Mouse (Mus musculus) 3T3-L1 (cell line): Measurements from ENCODE around the gene Gch1.

Experiments
- DNase-seq: peaks from one replicate; pipeline ENCODE4 v3.0.0-alpha.2; 2015; ENCODE audit warnings: low read depth, low spot score

The Gch1 gene

GRCm38 (mm10) chr14:47206601-47207000 lies 17.4 kb upstream of the Gch1 start:
- DNase-seq = no peak

GRCm38 (mm10) chr14:47205270-47205972 lies 16.2 kb upstream of the Gch1 start:
- no peak for DNase-seq

GRCm38 (mm10) chr14:47197340-47197739 lies 8.1 kb upstream of the Gch1 start:
- DNase-seq = no peak

GRCm38 (mm10) chr14:47196711-47197110 lies 7.5 kb upstream of the Gch1 start:
- DNase-seq = no peak

- DNase-seq = no peak
These were observed 4.9 kb upstream of the Gch1 start for GRCm38 (mm10) chr14:47194096-47194495.

GRCm38 (mm10) chr14:47193506-47193905 lies 4.3 kb upstream of the Gch1 start:
- no peak for DNase-seq

GRCm38 (mm10) chr14:47191861-47192260 lies 2.6 kb upstream of the Gch1 start:
- DNase-seq = no peak

GRCm38 (mm10) chr14:47190626-47191025 lies 1.4 kb upstream of the Gch1 start:
- DNase-seq = no peak

- DNase-seq = no peak
These were observed 382 bp upstream of the Gch1 start for GRCm38 (mm10) chr14:47189635-47189955.

GRCm38 (mm10) chr14:47188475-47188847 lies 752 bp downstream of the Gch1 start:
- DNase-seq = no peak

- DNase-seq = no peak
These were observed 1.4 kb downstream of the Gch1 start for GRCm38 (mm10) chr14:47187666-47188360.

- DNase-seq = no peak
These were observed 2.0 kb downstream of the Gch1 start for GRCm38 (mm10) chr14:47187261-47187660.

GRCm38 (mm10) chr14:47186561-47186960 lies 2.7 kb downstream of the Gch1 start:
- no peak for DNase-seq

GRCm38 (mm10) chr14:47181497-47182290 lies 7.5 kb downstream of the Gch1 start:
- peak; percentile 35 for DNase-seq

- DNase-seq = no peak
These were observed 10.4 kb downstream of the Gch1 start for GRCm38 (mm10) chr14:47178851-47179250.

GRCm38 (mm10) chr14:47177846-47178414 lies 11.3 kb downstream of the Gch1 start:
- DNase-seq = peak; percentile 85

GRCm38 (mm10) chr14:47176226-47176625 lies 13.0 kb downstream of the Gch1 start:
- no peak for DNase-seq

GRCm38 (mm10) chr14:47175136-47175535 lies 14.1 kb downstream of the Gch1 start:
- DNase-seq = no peak

- peak; percentile 52 for DNase-seq
These were observed 17.1 kb downstream of the Gch1 start for GRCm38 (mm10) chr14:47172073-47172472.

- no peak for DNase-seq
These were observed 18.6 kb downstream of the Gch1 start for GRCm38 (mm10) chr14:47170499-47171109.

GRCm38 (mm10) chr14:47169677-47170410 lies 19.4 kb downstream of the Gch1 start:
- DNase-seq = peak; percentile 15
